Mouse (Mus musculus) frontal cortex, postnatal 36 days (tissue): ENCODE measurements around the gene Arhgap45.
"Not testable (repeated sequence)": the region's sequence is repeated elsewhere in the genome, so short reads cannot be mapped to it uniquely, and the experiment has no call there.

Experiments used
- DNase-seq, 2 experiments: peaks; one replicate each; pipeline ENCODE4 v3.0.0; 2022; ENCODE audit warnings: low spot score in 2 of 2

The Arhgap45 gene

GRCm38 (mm10) chr10:80032799-80033480, 16.5 kb downstream of the Arhgap45 start:
- DNase-seq = no peak

GRCm38 (mm10) chr10:80033511-80034391, 17.3 kb downstream of the Arhgap45 start:
- peak in 1 of 2 experiments; percentile 34 for DNase-seq

GRCm38 (mm10) chr10:80035148-80035547, 18.7 kb downstream of the Arhgap45 start:
- DNase-seq = no peak

DNA sequence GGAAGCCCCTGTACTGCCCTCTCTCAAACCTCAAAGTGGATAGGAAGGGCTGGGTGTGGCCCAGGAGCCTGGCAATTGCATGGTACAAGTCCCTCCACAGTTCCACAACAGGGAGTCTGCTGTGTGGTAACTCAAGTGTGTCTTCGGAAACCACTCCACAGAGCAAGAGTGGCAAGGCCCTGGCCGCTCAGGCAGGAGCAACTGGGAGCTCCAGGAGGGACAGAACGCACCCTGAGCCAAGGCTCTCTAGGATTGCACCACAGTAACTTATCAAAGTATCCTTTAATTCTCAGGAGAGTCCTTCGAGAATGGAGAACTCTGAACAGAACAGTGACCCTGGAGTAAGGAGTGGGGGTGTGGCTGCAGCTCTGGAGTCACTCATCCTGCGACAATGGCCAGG, 19.2 kb downstream of the Arhgap45 start:
- no peak for DNase-seq

- no peak for DNase-seq
Observed at GRCm38 (mm10) chr10:80036832-80037231, 20.4 kb downstream of the Arhgap45 start.

DNA sequence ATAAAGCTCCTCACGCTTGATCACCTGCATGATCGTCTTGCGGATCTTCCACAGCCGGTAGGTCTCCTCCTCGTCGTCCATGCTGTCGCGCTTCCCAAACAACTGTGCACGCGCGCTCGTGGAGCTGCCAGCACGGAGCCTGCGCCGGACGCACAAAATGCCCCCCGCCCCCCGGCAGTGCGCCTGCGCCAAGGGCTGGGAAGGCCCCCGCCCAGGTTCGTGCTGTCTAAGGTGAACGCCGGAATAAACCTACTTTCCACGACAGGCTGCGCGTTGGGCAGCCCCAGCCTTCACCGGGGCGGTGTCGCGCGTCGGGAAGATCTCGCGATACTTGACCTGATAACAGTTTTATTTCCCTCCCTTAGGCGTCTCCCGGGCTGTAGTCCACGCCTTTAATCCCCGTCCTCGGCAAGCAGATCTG, 23.1 kb downstream of the Arhgap45 start, which contains the start of gene Polr2e:
Gene Polr2e, minus strand, starts transcription at position 237 of the 421 bp plus-strand sequence.
- peak; percentile 97 to 99 for DNase-seq

GRCm38 (mm10) chr10:80041409-80042060, 25.1 kb downstream of the Arhgap45 start:
- not testable (repeated sequence) for DNase-seq

DNA sequence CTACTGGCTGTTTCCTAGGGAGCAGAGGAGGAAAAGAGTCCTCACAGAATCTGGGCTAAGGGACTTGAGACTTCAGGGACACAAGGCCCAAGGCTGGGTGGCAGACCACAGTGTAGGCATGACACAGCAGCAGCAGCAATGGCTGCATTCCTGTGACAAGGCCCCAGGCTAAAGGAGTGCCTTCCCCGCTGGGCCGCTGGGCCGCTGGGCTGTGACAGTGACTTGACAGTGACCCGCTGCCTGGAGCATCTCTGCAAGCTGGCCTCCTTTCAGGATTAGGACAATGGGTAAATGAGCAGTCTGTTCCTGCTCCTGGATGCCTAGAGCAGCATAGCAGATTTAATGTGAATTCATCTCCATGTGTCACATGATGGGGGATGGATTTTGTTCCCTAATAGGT, 27.6 kb downstream of the Arhgap45 start:
- DNase-seq = no peak

DNA sequence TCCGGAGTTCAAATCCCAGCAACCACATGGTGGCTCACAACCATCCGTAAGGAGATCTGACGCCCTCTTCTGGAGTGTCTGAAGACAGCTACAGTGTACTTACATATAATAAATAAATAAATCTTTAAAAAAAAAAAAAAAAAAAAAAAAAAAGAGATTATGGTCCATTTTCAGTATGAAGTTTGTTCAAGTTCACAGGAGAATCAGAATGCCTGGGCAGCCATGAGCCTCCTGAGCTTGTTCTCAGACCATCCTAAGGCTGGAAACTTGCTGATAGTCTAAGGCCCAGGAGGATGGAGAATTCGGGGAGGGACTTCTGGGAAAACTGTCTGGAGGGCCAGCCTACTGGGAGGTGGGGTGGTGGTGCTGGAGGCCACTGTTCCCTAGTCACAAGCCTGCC, 28.9 kb downstream of the Arhgap45 start:
- DNase-seq = not testable (repeated sequence)

GRCm38 (mm10) chr10:80045766-80046165, 29.3 kb downstream of the Arhgap45 start:
- no peak for DNase-seq

- no peak for DNase-seq
Observed at GRCm38 (mm10) chr10:80047041-80047565, 30.6 kb downstream of the Arhgap45 start, which contains the start of gene Gpx4. Gene Gpx4 (plus strand): TSS chr10:80047166.

DNA sequence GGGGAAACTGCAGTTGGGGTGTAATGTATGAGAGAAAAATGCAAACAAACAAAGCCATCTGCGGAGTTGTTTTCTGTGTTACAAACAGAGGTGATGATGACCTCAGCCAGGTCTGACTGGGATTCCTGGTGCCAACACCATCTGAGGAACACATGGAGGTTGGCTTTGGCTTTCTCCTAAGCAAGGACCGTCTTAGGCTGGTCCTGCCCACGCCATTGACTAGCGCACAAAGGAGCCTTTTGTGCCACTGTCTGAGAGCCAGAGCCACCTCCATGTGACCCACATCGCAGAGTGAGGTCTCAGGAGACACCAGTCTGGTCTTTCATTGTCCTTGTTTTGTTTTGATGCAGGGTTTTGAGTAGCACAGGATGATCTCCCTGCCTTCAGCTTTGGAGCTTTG, 31.9 kb downstream of the Arhgap45 start:
- no peak for DNase-seq

GRCm38 (mm10) chr10:80048834-80049233, 32.4 kb downstream of the Arhgap45 start:
- DNase-seq = no peak

DNA sequence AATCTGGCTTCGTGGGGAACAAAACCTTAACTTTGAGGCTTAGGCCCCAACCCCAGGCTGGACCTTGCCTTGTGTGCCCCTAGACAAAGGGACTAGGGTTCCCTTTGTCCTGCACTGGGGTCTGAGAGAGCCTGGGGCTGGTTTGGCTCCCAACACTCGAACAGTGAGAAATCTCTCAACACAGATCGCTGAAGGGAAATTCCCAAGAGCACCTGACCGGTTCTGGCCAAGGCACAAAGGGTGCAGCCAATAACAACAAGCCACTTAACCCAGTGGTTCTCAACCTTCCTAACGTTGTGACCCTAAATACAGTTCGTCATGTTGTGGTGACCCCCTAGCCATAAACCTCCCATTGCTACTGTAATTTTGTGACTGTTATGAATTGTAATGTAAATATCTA, 33.8 kb downstream of the Arhgap45 start:
- DNase-seq = no peak

- no peak for DNase-seq
Observed at GRCm38 (mm10) chr10:80050885-80051617, 34.6 kb downstream of the Arhgap45 start.

DNA sequence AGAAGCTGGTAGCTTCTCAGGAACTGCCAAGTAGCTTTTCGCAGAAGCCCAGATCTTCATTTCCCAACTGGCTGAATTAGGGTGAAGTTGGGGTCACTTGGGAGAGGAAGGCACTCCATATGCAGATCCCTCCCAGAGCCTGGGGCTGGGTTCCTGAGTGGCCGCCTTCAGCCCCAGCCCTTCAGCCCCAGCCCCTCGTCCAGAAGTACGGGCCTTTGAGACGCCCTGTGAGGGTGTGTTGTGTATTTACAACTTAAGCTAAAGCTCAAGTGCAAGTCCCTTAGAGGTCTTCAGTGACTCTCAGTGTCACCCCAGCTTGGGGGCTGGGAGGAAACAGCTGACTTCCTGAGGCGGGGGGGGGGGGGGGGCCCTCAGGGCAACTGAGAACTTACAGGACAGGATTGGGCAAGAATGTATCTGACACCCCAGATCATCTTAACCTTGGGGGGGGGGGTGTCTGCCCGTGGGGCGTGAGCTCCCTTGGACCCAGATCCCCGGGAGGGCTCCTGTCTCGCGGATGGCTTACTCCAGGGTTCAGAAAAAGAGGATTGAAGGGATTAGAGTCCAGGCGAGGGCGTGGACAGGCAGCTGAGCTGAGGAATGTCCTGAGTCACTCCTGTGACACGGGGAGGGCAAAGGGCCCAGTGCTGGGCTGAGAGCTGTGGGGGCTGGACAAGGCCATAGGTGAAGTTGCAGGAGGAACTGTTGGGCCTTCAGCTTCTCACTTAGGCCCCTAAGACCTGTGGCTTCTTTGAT, 35.3 kb downstream of the Arhgap45 start:
- DNase-seq = no peak

DNA sequence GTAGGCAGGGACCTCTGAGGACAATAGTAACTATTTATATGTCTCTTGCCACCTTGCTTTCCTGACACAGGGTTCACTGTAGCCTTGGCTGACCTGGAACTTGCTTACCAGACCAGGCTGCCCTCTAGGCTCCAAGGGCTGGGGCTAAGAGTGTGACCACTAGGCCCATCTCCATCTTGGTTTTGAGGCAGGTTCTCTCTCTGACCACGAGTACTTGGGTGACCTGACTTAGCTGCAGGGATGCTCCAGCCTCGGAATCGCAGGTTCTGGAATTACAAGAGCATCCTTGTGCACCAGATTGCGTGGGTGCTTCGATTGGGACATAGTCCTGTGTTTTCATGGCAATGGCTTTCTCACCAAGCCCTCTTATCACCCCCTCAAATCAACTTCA, 35.9 kb downstream of the Arhgap45 start:
- no peak for DNase-seq

DNA sequence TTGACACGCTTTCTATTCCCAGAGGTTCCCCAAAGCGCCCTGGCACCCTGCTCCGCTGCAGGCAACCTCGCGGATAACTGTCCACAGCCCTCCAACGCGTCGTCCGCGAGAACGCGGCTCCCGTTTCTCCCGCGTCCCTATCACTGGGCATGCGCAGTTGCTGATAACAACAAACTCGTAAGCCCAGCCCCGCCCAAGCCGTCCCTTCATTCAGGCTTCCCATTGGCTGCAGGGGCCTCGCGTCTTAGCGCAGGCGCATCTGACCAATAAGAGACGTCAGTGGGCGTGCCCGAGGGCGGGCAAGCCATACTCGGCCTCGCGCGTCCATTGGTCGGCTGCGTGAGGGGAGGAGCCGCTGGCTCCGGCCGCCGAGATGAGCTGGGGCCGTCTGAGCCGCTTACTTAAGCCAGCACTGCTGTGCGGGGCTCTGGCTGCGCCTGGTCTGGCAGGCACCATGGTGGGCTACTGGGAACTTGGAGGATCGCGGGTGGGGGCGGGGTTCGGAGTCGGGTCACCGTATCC, 36.9 kb downstream of the Arhgap45 start:
- peak; percentile 99 to 100 for DNase-seq

GRCm38 (mm10) chr10:80053831-80054815, 37.7 kb downstream of the Arhgap45 start:
- peak; percentile 51 to 53 for DNase-seq
